Mouse (Mus musculus) brain, embryonic 14.5 days (tissue): ENCODE measurements at regions not wholly inside any gene's neighbourhood (a gene's known extent, or its start where the extent isn't known, plus 50 kb on each side); places are given as distances from the start of the nearest gene placed in this dataset.

ENCODE experiments used
- CTCF ChIP-seq: fragments of 200-500 bp; IDR thresholded peaks from 2 replicates; pipeline ENCODE4 v1.5.1; 2012; ENCODE audit warnings: inconsistent platforms, mild to moderate bottlenecking, moderate library complexity, borderline replicate concordance; ENCODE audit not compliant: insufficient read depth, insufficient read length; ENCODE audit errors: extremely low read depth
- POLR2A ChIP-seq: fragments of 200-500 bp; IDR thresholded peaks from 2 replicates; pipeline ENCODE4 v1.6.1; 2012; ENCODE audit warnings: mild to moderate bottlenecking, inconsistent platforms, borderline replicate concordance; ENCODE audit not compliant: poor library complexity, insufficient read depth, insufficient read length, severe bottlenecking; ENCODE audit errors: extremely low read depth

- TF ChIP-seq POLR2A (no peak), CTCF (no peak)
Measured at GRCm38 (mm10) chr6:31034796-31035195, 75.9 kb upstream of the Klf14 start.
